Comparison of ENCODE assay signal across 39 mouse cellular contexts in genomic region chr4:59925082-59925481, GRCm38 (mm10). TPM values are rescaled to one million over a fixed set of nuclear protein-coding genes. Genes with fewer than 3 reads are reported as not detected.
DNase-seq lines count a peak whose midpoint lies in the region; TF ChIP-seq lines count a peak whose summit lies in the region.
"Had no signal": no experiment of that assay in that cellular context is flagged by ENCODE, and none has a peak within 500 bp of the region (broad histone marks: within the 10 kb centered on the region; RNA-seq: fewer than 3 reads in every experiment).

No protein-coding gene starts in this region.

- no peak overlapping the region for H3K27ac ChIP-seq in left cerebral cortex, adult 2 months
- H3K27ac ChIP-seq: embryonic facial prominence, embryonic 12.5 days; forebrain, embryonic 15.5 days; hindbrain, embryonic 10.5 days; hindbrain, embryonic 15.5 days; layer of hippocampus, adult 2 months; liver, embryonic 12.5 days; macrophage had no signal

- no peak overlapping the region for H3K4me3 ChIP-seq in left cerebral cortex, adult 2 months
- H3K4me3 ChIP-seq: embryonic facial prominence, embryonic 12.5 days; forebrain, embryonic 15.5 days; heart, embryonic 13.5 days; hindbrain, embryonic 10.5 days; hindbrain, embryonic 15.5 days; layer of hippocampus, adult 2 months; liver, embryonic 12.5 days had no signal

- TF ChIP-seq CTCF in left cerebral cortex, adult 2 months (IDR thresholded peaks at IDR 0.05), result no peak

- intact Hi-C loops in left cerebral cortex, adult 2 months (cut with DNase I), result no loop called here

- peak; percentile 16 for DNase-seq in lung, postnatal 25 days (ENCODE audit: low spot score)
- no peak for DNase-seq in lung, postnatal 4 days
- peak; percentile 49 to 61 for DNase-seq in B cell, adult 2 months
- DNase-seq in thymus, postnatal 0 days (ENCODE audit: low spot score), result peak; percentile 45
- DNase-seq in thymus, postnatal 4 days, result peak; percentile 32
- no peak for DNase-seq in urinary bladder, postnatal 36 days (ENCODE audit: low spot score in 2 of 2)
- DNase-seq in left cerebral cortex, adult 2 months (ENCODE audit: extremely low spot score in 1 of 2, low spot score in 2 of 2), result no peak
- DNase-seq: adrenal gland, postnatal 25 days; cerebellum, adult 11-12 months; cerebellum, adult 9-11 months; embryo, embryonic 11 days; gastrocnemius, postnatal 25 days; heart, adult 18-20 months; heart, postnatal 10 days; kidney, adult 18-20 months; kidney, postnatal 36 days; left cerebral cortex, postnatal 4 days; liver, postnatal 0 days; right cerebral cortex, adult 18-20 months had no signal

RNA-seq across cellular contexts. Expression of gene Slc46a2, which starts 10.2 kb away (rescaled TPM):
- 81.4 and 85.7 TPM in 2 replicates for polyA plus RNA-seq in thymus, postnatal 0 days (2015; fragmentation: Nextera tagmentation; extraction: Ambion mirVana)
- not detected for total RNA-seq in left cerebral cortex, adult 2 months (2021)
- total RNA-seq: adrenal gland, adult 18-20 months; adrenal gland, postnatal 25 days; gastrocnemius, adult 18-20 months; gastrocnemius, postnatal 25 days; layer of hippocampus, adult 2 months; layer of hippocampus, postnatal 14 days; left cerebral cortex, postnatal 4 days had no signal
- polyA plus RNA-seq: frontal cortex, adult 2 months; hindbrain, embryonic 10.5 days; hindbrain, embryonic 15.5 days; kidney, embryonic 16.5 days; liver, embryonic 12.5 days; liver, postnatal 0 days; macrophage; neural tube, embryonic 11.5 days had no signal

RNA-seq across cellular contexts. Expression of gene Mup4, which starts 35.4 kb away (rescaled TPM):
- polyA plus RNA-seq in thymus, postnatal 0 days (2015; fragmentation: Nextera tagmentation; extraction: Ambion mirVana), result 0.18 and 0.20 TPM in 2 replicates
- not detected for total RNA-seq in left cerebral cortex, adult 2 months (2021)
- total RNA-seq: adrenal gland, adult 18-20 months; adrenal gland, postnatal 25 days; gastrocnemius, adult 18-20 months; gastrocnemius, postnatal 25 days; heart, adult 18-20 months; heart, postnatal 10 days; layer of hippocampus, adult 2 months; layer of hippocampus, postnatal 14 days; left cerebral cortex, postnatal 4 days had no signal
- polyA plus RNA-seq: CD4-positive, CD25-positive, alpha-beta regulatory T cell, adult 4 months; embryonic facial prominence, embryonic 12.5 days; forebrain, embryonic 15.5 days; frontal cortex, adult 2 months; heart, embryonic 13.5 days; hindbrain, embryonic 10.5 days; hindbrain, embryonic 15.5 days; intestine, embryonic 14.5 days; kidney, embryonic 16.5 days; limb, embryonic 14.5 days; liver, embryonic 12.5 days; liver, postnatal 0 days; lung, embryonic 16.5 days; macrophage; midbrain, embryonic 16.5 days; urinary bladder, adult 2 months had no signal

RNA-seq across cellular contexts. Expression of gene Mup6, which starts 39.0 kb away (rescaled TPM):
- polyA plus RNA-seq in thymus, postnatal 0 days (2015; fragmentation: Nextera tagmentation; extraction: Ambion mirVana), result 0.87 and 1.0 TPM in 2 replicates
- total RNA-seq in left cerebral cortex, adult 2 months (2021), result not detected
- total RNA-seq: adrenal gland, adult 18-20 months; adrenal gland, postnatal 25 days; gastrocnemius, adult 18-20 months; gastrocnemius, postnatal 25 days; heart, adult 18-20 months; heart, postnatal 10 days; layer of hippocampus, adult 2 months; layer of hippocampus, postnatal 14 days; left cerebral cortex, postnatal 4 days had no signal
- polyA plus RNA-seq: CD4-positive, CD25-positive, alpha-beta regulatory T cell, adult 4 months; embryonic facial prominence, embryonic 12.5 days; forebrain, embryonic 15.5 days; frontal cortex, adult 2 months; heart, embryonic 13.5 days; hindbrain, embryonic 10.5 days; hindbrain, embryonic 15.5 days; intestine, embryonic 14.5 days; kidney, embryonic 16.5 days; limb, embryonic 14.5 days; liver, embryonic 12.5 days; liver, postnatal 0 days; lung, embryonic 16.5 days; macrophage; midbrain, embryonic 16.5 days; urinary bladder, adult 2 months had no signal

Comparison
In these comparisons a context has a peak if more than half of its experiments do, and no peak if none do; other contexts are left out.
1. DNase-seq: peak in lung, postnatal 25 days (single experiment), B cell, adult 2 months (2 of 2), thymus, postnatal 0 days (single experiment) and thymus, postnatal 4 days (single experiment); none in lung, postnatal 4 days (0 of 2), urinary bladder, postnatal 36 days (0 of 2) and left cerebral cortex, adult 2 months (0 of 2).